Mouse (Mus musculus): Measurements from ENCODE around the gene Esrrg.

DNA sequence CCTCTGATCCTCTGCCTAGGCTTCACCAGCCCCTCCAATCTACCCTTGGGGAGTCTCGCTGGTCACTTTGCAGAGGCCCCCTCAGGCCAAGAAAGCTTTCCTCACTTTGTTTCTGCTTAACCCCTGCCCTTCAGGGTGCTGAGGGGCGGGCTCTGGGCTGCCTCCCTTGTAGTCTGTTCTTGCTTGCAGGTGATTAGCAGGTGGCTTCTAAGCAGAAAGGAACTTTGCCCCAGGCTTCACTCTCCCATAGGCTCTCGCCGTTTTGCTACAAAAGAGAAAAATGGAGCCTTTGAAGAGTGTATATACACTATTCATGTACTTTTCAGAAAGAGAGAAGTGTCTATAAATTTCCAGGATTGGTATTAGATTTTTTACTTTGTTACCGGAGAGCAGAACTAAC, 195.0 kb downstream of the Esrrg start:
- TF ChIP-seq CTCF (IDR thresholded peaks at IDR 0.05; ENCODE audit: control insufficient read depth, insufficient read depth, insufficient read length): no peak
- no peak for TF ChIP-seq FOSL1 (IDR thresholded peaks at IDR 0.05; ENCODE audit: insufficient read depth, low read length, poor library complexity, severe bottlenecking)
- TF ChIP-seq USF1 (IDR thresholded peaks at IDR 0.05; ENCODE audit: low read depth): no peak
- no peak for TF ChIP-seq MAX (IDR thresholded peaks at IDR 0.05)
- TF ChIP-seq MYOG (IDR thresholded peaks at IDR 0.05; ENCODE audit: control insufficient read depth, extremely low read depth, insufficient read length): no peak
- TF ChIP-seq MYOD1 (IDR thresholded peaks at IDR 0.05; ENCODE audit: control insufficient read depth, insufficient read length, low read depth): no peak

Measured in C2C12 (cell line).